Mouse (Mus musculus): ENCODE measurements around the gene Kdm2b.

The Kdm2b gene

GRCm38 (mm10) chr5:122989551-122990330 is at the start of gene Kdm2b:
Gene Kdm2b (minus strand): TSS chr5:122989823.
- DNase-seq = no peak

GRCm38 (mm10) chr5:123039120-123039752 is 49.6 kb upstream of the Kdm2b start:
- peak; percentile 40 for DNase-seq

- no peak for DNase-seq
These were observed 48.5 kb upstream of the Kdm2b start for GRCm38 (mm10) chr5:123038115-123038514.

- DNase-seq = no peak
These were observed 45.9 kb upstream of the Kdm2b start for GRCm38 (mm10) chr5:123035564-123035963.

- no peak for DNase-seq
These were observed 45.5 kb upstream of the Kdm2b start for GRCm38 (mm10) chr5:123035089-123035488.

- no peak for DNase-seq
These were observed 44.1 kb upstream of the Kdm2b start for GRCm38 (mm10) chr5:123033646-123034160.

GRCm38 (mm10) chr5:123031312-123031711 is 41.7 kb upstream of the Kdm2b start:
- DNase-seq = no peak

- DNase-seq = no peak
These were observed 40.1 kb upstream of the Kdm2b start for GRCm38 (mm10) chr5:123029729-123030128.

GRCm38 (mm10) chr5:123027436-123027835 is 37.8 kb upstream of the Kdm2b start:
- no peak for DNase-seq

GRCm38 (mm10) chr5:123026414-123026813 is 36.8 kb upstream of the Kdm2b start:
- no peak for DNase-seq

- no peak for DNase-seq
These were observed 35.4 kb upstream of the Kdm2b start for GRCm38 (mm10) chr5:123024965-123025573.

- no peak for DNase-seq
These were observed 34.7 kb upstream of the Kdm2b start for GRCm38 (mm10) chr5:123024312-123024711.

- no peak for DNase-seq
These were observed 33.4 kb upstream of the Kdm2b start for GRCm38 (mm10) chr5:123023049-123023448.

- no peak for DNase-seq
These were observed 31.8 kb upstream of the Kdm2b start for GRCm38 (mm10) chr5:123021438-123021837.

- DNase-seq = no peak
These were observed 30.8 kb upstream of the Kdm2b start for GRCm38 (mm10) chr5:123020426-123020825.

GRCm38 (mm10) chr5:123019336-123020016 is 29.9 kb upstream of the Kdm2b start:
- DNase-seq = no peak

GRCm38 (mm10) chr5:123017504-123017903 is 27.9 kb upstream of the Kdm2b start:
- DNase-seq = no peak

GRCm38 (mm10) chr5:123015915-123016314 is 26.3 kb upstream of the Kdm2b start:
- no peak for DNase-seq

- DNase-seq = peak; percentile 93
These were observed 25.4 kb upstream of the Kdm2b start, which contains the start of gene Orai1 for GRCm38 (mm10) chr5:123014753-123015701. Gene Orai1 (plus strand): TSS chr5:123015074.

GRCm38 (mm10) chr5:123013599-123014315 is 24.1 kb upstream of the Kdm2b start:
- DNase-seq = peak; percentile 72

- DNase-seq = no peak
These were observed 22.1 kb upstream of the Kdm2b start for GRCm38 (mm10) chr5:123011705-123012104.
